Mouse (Mus musculus) myocyte (in vitro differentiated cells): ENCODE results near the gene Taf11.

ENCODE experiments used
- MAX ChIP-seq: IDR thresholded peaks from one replicate; pipeline ENCODE4 v1.6.1; 2011; ENCODE audit warnings: low read depth, mild to moderate bottlenecking, control low read depth
- POLR2A ChIP-seq: IDR thresholded peaks from one replicate; pipeline ENCODE4 v1.6.1; 2011; ENCODE audit warnings: low read depth, mild to moderate bottlenecking, control low read depth, moderate library complexity; ENCODE audit not compliant: insufficient read length
- POLR2AphosphoS2 ChIP-seq: IDR thresholded peaks from one replicate; pipeline ENCODE4 v1.6.1; 2011; ENCODE audit warnings: low read depth, control low read depth; ENCODE audit not compliant: insufficient read length
- REST ChIP-seq: IDR thresholded peaks from one replicate; pipeline ENCODE4 v1.6.1; 2011; ENCODE audit warnings: mild to moderate bottlenecking, control low read depth, moderate library complexity; ENCODE audit not compliant: insufficient read depth, insufficient read length
- SRF ChIP-seq: IDR thresholded peaks from one replicate; pipeline ENCODE4 v1.6.1; 2011; ENCODE audit warnings: low read depth; ENCODE audit not compliant: control insufficient read depth, insufficient read length
- TCF12 ChIP-seq: IDR thresholded peaks from one replicate; pipeline ENCODE4 v1.6.1; 2011; ENCODE audit warnings: mild to moderate bottlenecking, control low read depth; ENCODE audit not compliant: poor library complexity, insufficient read depth, severe bottlenecking
- TCF3 ChIP-seq: IDR thresholded peaks from one replicate; pipeline ENCODE4 v1.6.1; 2011; ENCODE audit warnings: low read depth, control low read depth; ENCODE audit not compliant: insufficient read length
- USF1 ChIP-seq: IDR thresholded peaks from one replicate; pipeline ENCODE4 v1.6.1; 2011; ENCODE audit warnings: low read depth, mild to moderate bottlenecking, control low read depth, moderate library complexity

DNA sequence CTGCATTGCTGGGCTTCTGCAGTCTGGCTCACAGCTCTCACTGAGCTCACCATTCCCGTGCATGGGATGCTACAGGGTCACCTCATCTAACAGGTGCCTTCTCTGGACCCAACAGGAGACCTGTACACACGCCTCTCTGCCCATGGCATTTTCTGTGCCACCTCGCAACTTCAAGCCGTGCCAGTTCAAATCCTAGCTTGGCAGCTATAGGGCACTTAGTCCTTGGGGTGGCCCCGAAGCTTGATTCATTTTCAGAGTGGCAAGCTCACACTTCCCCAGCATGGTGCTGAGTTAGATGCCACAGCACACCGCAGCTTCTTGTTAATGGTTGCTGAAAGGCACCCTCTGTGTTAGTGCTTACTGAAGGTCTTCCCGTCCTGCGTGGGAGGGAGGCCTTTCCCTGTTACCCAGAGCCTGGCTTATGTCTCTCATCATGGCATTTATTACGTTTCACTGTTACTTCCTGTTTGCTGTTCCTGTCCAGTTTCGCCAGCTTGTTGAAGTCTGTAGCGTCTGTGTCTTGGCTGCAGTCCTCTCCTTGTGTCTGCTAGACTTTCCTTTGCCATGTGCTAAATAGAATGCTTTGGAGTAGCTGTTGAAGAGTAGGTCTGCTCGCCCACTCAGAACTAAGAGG lies 28.6 kb upstream of the Taf11 start:
- TF ChIP-seq MAX = no peak
- no peak for TF ChIP-seq POLR2A
- TF ChIP-seq POLR2AphosphoS2 = no peak
- TF ChIP-seq TCF12 = no peak
- TF ChIP-seq REST = no peak
- no peak for TF ChIP-seq TCF3
- no peak for TF ChIP-seq SRF
- no peak for TF ChIP-seq USF1
